Mouse (Mus musculus) activated CD4-positive, CD25-positive, alpha-beta regulatory T cell (primary cell): ENCODE data around the gene BC037034. TPM values are rescaled to one million over a fixed set of nuclear protein-coding genes. Genes with fewer than 3 reads are reported as not detected.

Experiments
- polyA plus RNA-seq, 2 experiments: library from polyadenylated mRNA; unstranded; fragments of 100-300 nt; shearing (Covaris generic); gene quantifications; one replicate each; pipeline ENCODE4 v1.2.1; 2017

Gene BC037034
- 10 to 100 TPM; 20.7 to 48.2 TPM for polyA plus RNA-seq

GRCm38 (mm10) chr5:138263260-138264206 lies at the start of gene BC037034:
TSS of gene BC037034 (minus strand) at chr5:138264033.

GRCm38 (mm10) chr5:138279585-138280424 lies 16.0 kb upstream of the BC037034 start, which contains the start of the genes Gm43720, Gpc2 and Stag3:
TSS of gene Gm43720 (minus strand) at chr5:138279958.
TSS of gene Gpc2 (minus strand) at chr5:138280005.
TSS of gene Stag3 (plus strand) at chr5:138280240.

GRCm38 (mm10) chr5:138272409-138272923 lies 8.6 kb upstream of the BC037034 start, which contains the start of gene Gal3st4:
TSS of gene Gal3st4 (minus strand) at chr5:138272840.

GRCm38 (mm10) chr5:138255353-138256093 lies 8.3 kb downstream of the BC037034 start, which contains the start of gene Lamtor4:
TSS of gene Lamtor4 (plus strand) at chr5:138255482.

GRCm38 (mm10) chr5:138225700-138226099 lies 38.1 kb downstream of the BC037034 start, which contains the start of gene Nxpe5:
TSS of gene Nxpe5 (plus strand) at chr5:138225898.

Other genes starting within 250 kb of the BC037034 start
- gene Smok3a, start 242.8 kb downstream of the BC037034 start, polyA plus RNA-seq, result under 1 TPM in 1 of 2 experiments, not detected in 1; 0.10 TPM
- gene Smok3b, start 242.6 kb downstream of the BC037034 start, polyA plus RNA-seq, result under 1 TPM in 1 of 2 experiments, not detected in 1; 0.50 TPM
- gene Smok3c, start 210.8 kb downstream of the BC037034 start, polyA plus RNA-seq, result under 1 TPM in 1 of 2 experiments, not detected in 1; 0.20 TPM
- 10 to 100 TPM; 13.7 to 15.0 TPM for gene Zkscan1, start 178.9 kb downstream of the BC037034 start, polyA plus RNA-seq
- 10 to 100 TPM; 25.9 to 26.6 TPM for gene Zscan21, start 147.1 kb downstream of the BC037034 start, polyA plus RNA-seq
- gene Zfp113, start 108.3 kb downstream of the BC037034 start, polyA plus RNA-seq, result 10 to 100 TPM; 13.8 to 18.1 TPM
- gene Cops6, start 103.0 kb downstream of the BC037034 start, polyA plus RNA-seq, result 100 to 1,000 TPM; 201 to 238 TPM
- 10 to 100 TPM in 1 of 2 experiments, 1 to 10 TPM in 1; 4.1 to 11.6 TPM for gene Ap4m1, start 92.0 kb downstream of the BC037034 start, polyA plus RNA-seq
- gene Mcm7, start 91.6 kb downstream of the BC037034 start, polyA plus RNA-seq, result 10 to 100 TPM; 79.6 to 79.8 TPM
- gene Taf6, start 76.6 kb downstream of the BC037034 start, polyA plus RNA-seq, result 10 to 100 TPM; 34.4 to 42.4 TPM
- gene Cnpy4, start 76.5 kb downstream of the BC037034 start, polyA plus RNA-seq, result 10 to 100 TPM; 13.7 to 14.6 TPM
- 1 to 10 TPM; 1.1 to 2.5 TPM for gene Mblac1, start 69.7 kb downstream of the BC037034 start, polyA plus RNA-seq
- under 1 TPM; 0.06 to 0.86 TPM for gene Nxpe5, start 38.1 kb downstream of the BC037034 start, polyA plus RNA-seq
- 100 to 1,000 TPM in 1 of 2 experiments, 10 to 100 TPM in 1; 81.7 to 117 TPM for gene Lamtor4, start 8.6 kb downstream of the BC037034 start, polyA plus RNA-seq
- under 1 TPM; 0.28 to 0.37 TPM for gene Gal3st4, start 8.8 kb upstream of the BC037034 start, polyA plus RNA-seq
- under 1 TPM in 1 of 2 experiments, not detected in 1; 0.28 TPM for gene Gm43720, start 15.9 kb upstream of the BC037034 start, polyA plus RNA-seq
- gene Gpc2, start 16.0 kb upstream of the BC037034 start, polyA plus RNA-seq, result 1 to 10 TPM in 1 of 2 experiments, under 1 TPM in 1; 0.82 to 1.3 TPM
- 1 to 10 TPM in 1 of 2 experiments, under 1 TPM in 1; 0.85 to 3.1 TPM for gene Stag3, start 16.2 kb upstream of the BC037034 start, polyA plus RNA-seq
- gene Pvrig, start 77.9 kb upstream of the BC037034 start, polyA plus RNA-seq, result 10 to 100 TPM in 1 of 2 experiments, 1 to 10 TPM in 1; 2.5 to 37.9 TPM
- 10 to 100 TPM; 13.4 to 24.2 TPM for gene Zfp157, start 177.4 kb upstream of the BC037034 start, polyA plus RNA-seq